Comparison of ENCODE assay signal across 17 mouse cellular contexts in the genomic region with DNA sequence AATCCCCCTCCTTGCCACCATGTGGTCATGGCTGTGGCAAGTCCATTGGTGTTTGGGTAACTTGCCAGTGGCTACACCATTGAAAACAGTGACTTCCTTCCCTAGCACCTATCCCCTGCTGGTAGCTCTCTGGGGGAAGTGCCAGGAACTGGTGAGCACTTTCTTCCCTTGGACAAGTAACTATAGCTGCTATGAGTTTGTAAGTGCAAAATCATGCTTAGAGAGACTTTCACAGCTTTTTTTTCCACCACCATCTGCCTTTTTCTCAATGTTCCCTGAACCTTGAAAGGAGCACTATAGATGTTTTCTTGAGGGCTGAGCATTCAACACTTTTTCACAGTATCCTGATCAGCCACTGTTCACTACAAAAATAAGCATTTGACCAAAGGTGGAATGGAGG. TPM values are rescaled to one million over a fixed set of nuclear protein-coding genes. Genes with fewer than 3 reads are reported as not detected.
DNase-seq lines count a peak whose midpoint lies in the region; ATAC-seq lines count a peak whose summit lies in the region.
"Had no signal": no experiment of that assay in that cellular context is flagged by ENCODE, and none has a peak within 500 bp of the region (broad histone marks: within the 10 kb centered on the region; RNA-seq: fewer than 3 reads in every experiment).

No protein-coding gene starts in this region.

- H3K27ac ChIP-seq in forebrain, embryonic 13.5 days, result peak overlapping the region; percentile 48; the same call in 1 of the 2 replicates
- no peak overlapping the region for H3K27ac ChIP-seq in forebrain, embryonic 11.5 days (ENCODE audit: low read depth, low read length)
- H3K27ac ChIP-seq: embryonic facial prominence, embryonic 10.5 days; hindbrain, embryonic 10.5 days; hindbrain, embryonic 14.5 days had no signal

- no peak overlapping the region for H3K9ac ChIP-seq in forebrain, embryonic 13.5 days
- H3K9ac ChIP-seq in forebrain, embryonic 11.5 days (ENCODE audit: low read length), result no peak overlapping the region
- H3K9ac ChIP-seq: heart, embryonic 12.5 days; hindbrain, embryonic 14.5 days had no signal

- no peaks in the 10 kb centered on the region for H3K9me3 ChIP-seq in forebrain, embryonic 13.5 days (replicated peaks)
- H3K9me3 ChIP-seq in forebrain, embryonic 11.5 days (ENCODE audit: control insufficient read depth, low read length), result no peaks in the 10 kb centered on the region
- H3K9me3 ChIP-seq: embryonic facial prominence, embryonic 10.5 days; heart, embryonic 12.5 days; hindbrain, embryonic 10.5 days had no signal

- H3K4me2 ChIP-seq in forebrain, embryonic 13.5 days, result no peak overlapping the region
- no peak overlapping the region for H3K4me2 ChIP-seq in forebrain, embryonic 11.5 days (ENCODE audit: low read depth, low read length, severe bottlenecking)
- H3K4me2 ChIP-seq: heart, embryonic 12.5 days; hindbrain, embryonic 14.5 days had no signal

- H3K4me1 ChIP-seq in forebrain, embryonic 13.5 days, result no peaks in the 10 kb centered on the region
- H3K4me1 ChIP-seq in forebrain, embryonic 11.5 days (replicated peaks; ENCODE audit: control insufficient read depth, insufficient read depth, low read length), result no peaks in the 10 kb centered on the region
- H3K4me1 ChIP-seq: embryonic facial prominence, embryonic 10.5 days; heart, embryonic 12.5 days; hindbrain, embryonic 10.5 days had no signal

- H3K4me3 ChIP-seq in forebrain, embryonic 13.5 days, result no peak overlapping the region
- no peak overlapping the region for H3K4me3 ChIP-seq in forebrain, embryonic 11.5 days (ENCODE audit: low read depth, low read length)
- H3K4me3 ChIP-seq: embryonic facial prominence, embryonic 10.5 days; heart, embryonic 12.5 days; hindbrain, embryonic 10.5 days had no signal

- no peak for ATAC-seq in forebrain, embryonic 13.5 days
- ATAC-seq in forebrain, embryonic 11.5 days (replicated peaks; ENCODE audit: low FRiP score), result no peak
- peak; percentile 52 for ATAC-seq in granulocyte monocyte progenitor cell, adult 5-6 weeks (replicated peaks; ENCODE audit: poor library complexity, severe bottlenecking)
- ATAC-seq in inflammation-experienced regulatory T-cells, adult 6 months, result no peak
- ATAC-seq: activated CD4-positive, CD25-positive, alpha-beta regulatory T cell, adult 4 months; intestine, embryonic 16.5 days; Patski had no signal

- H3K27me3 ChIP-seq in forebrain, embryonic 13.5 days, result no peaks in the 10 kb centered on the region
- no peaks in the 10 kb centered on the region for H3K27me3 ChIP-seq in forebrain, embryonic 11.5 days (ENCODE audit: control insufficient read depth, insufficient read depth, low read length)
- H3K27me3 ChIP-seq: heart, embryonic 12.5 days; Patski had no signal

- no peak for DNase-seq in forebrain, embryonic 11.5 days (ENCODE audit: low spot score)
- peak; percentile 22 to 62 for DNase-seq in frontal cortex, adult 2 months (ENCODE audit: extremely low spot score in 1 of 2, low spot score in 1 of 2)
- DNase-seq in frontal cortex, postnatal 14 days (ENCODE audit: low spot score in 2 of 2), result no peak
- DNase-seq in brain, adult 2 months (ENCODE audit: low read depth, low spot score), result peak; percentile 69
- DNase-seq in gastrocnemius, postnatal 10 days, result no peak
- DNase-seq: adrenal gland, postnatal 14 days; kidney, adult 2 months had no signal

- H3K36me3 ChIP-seq in forebrain, embryonic 13.5 days (ENCODE audit: poor library complexity, severe bottlenecking), result no peaks in the 10 kb centered on the region
- no peaks in the 10 kb centered on the region for H3K36me3 ChIP-seq in forebrain, embryonic 11.5 days (ENCODE audit: control insufficient read depth, insufficient read depth, low read length)
- H3K36me3 ChIP-seq: heart, embryonic 12.5 days had no signal

RNA-seq across cellular contexts. Expression of a gene that starts 33.4 kb away (rescaled TPM):
- polyA plus RNA-seq in forebrain, embryonic 13.5 days (2015; fragmentation: Nextera tagmentation; extraction: Ambion mirVana), result 21.7 and 24.9 TPM in 2 replicates
- polyA plus RNA-seq in forebrain, embryonic 11.5 days (2014; fragmentation: Nextera tagmentation; extraction: Ambion mirVana), result 30.3 and 38.5 TPM in 2 replicates
- polyA plus RNA-seq in frontal cortex, adult 2 months (2012; rRNA removed), result 41.5 and 44.2 TPM in 2 replicates
- 44.3 and 54.1 TPM in 2 replicates for total RNA-seq in granulocyte monocyte progenitor cell, adult 5-6 weeks (2014; fragmentation: Nextera tagmentation)
- 44.4 and 44.6 TPM in 2 replicates for total RNA-seq in granulocyte monocyte progenitor cell, adult 5-6 weeks (2017)
- 10 to 100 TPM; 27.5 to 32.6 TPM for total RNA-seq in gastrocnemius, postnatal 10 days (2021)
- 100 to 1,000 TPM in 1 of 3 experiments, 10 to 100 TPM in 2; 56.7 to 125 (median 94.5) TPM for polyA plus RNA-seq in inflammation-experienced regulatory T-cells, adult 6 months (2017; shearing (Covaris generic))

RNA-seq across cellular contexts. Expression of a gene that starts 59.3 kb away (rescaled TPM):
- 65.7 and 73.5 TPM in 2 replicates for polyA plus RNA-seq in forebrain, embryonic 13.5 days (2015; fragmentation: Nextera tagmentation; extraction: Ambion mirVana)
- polyA plus RNA-seq in forebrain, embryonic 11.5 days (2014; fragmentation: Nextera tagmentation; extraction: Ambion mirVana), result 86.2 and 87.7 TPM in 2 replicates
- 50.9 and 60.5 TPM in 2 replicates for polyA plus RNA-seq in frontal cortex, adult 2 months (2012; rRNA removed)
- 50.3 and 76.0 TPM in 2 replicates for total RNA-seq in granulocyte monocyte progenitor cell, adult 5-6 weeks (2014; fragmentation: Nextera tagmentation)
- total RNA-seq in granulocyte monocyte progenitor cell, adult 5-6 weeks (2017), result 55.0 and 86.6 TPM in 2 replicates
- total RNA-seq in gastrocnemius, postnatal 10 days (2021), result 10 to 100 TPM; 30.3 to 34.0 TPM
- 10 to 100 TPM; 40.1 to 68.0 (median 49.6) TPM for polyA plus RNA-seq in inflammation-experienced regulatory T-cells, adult 6 months (2017; shearing (Covaris generic))

Comparison
In these comparisons a context has a peak if more than half of its experiments do, and no peak if none do; other contexts are left out.
1. DNase-seq: peak in frontal cortex, adult 2 months (2 of 2) and brain, adult 2 months (single experiment); none in forebrain, embryonic 11.5 days (single experiment), frontal cortex, postnatal 14 days (0 of 2) and gastrocnemius, postnatal 10 days (single experiment).